Mouse (Mus musculus) heart, embryonic 14.5 days (tissue): ENCODE measurements around the gene Ciz1. TPM values are rescaled to one million over a fixed set of nuclear protein-coding genes. Genes with fewer than 3 reads are reported as not detected.

Experiments
- ATAC-seq: fragments of 200-750 bp; cut with Nextera tagmentation; 2 replicates; pipeline ENCODE4 v1.8.0; 2017; ENCODE audit warnings: low read depth, moderate TSS enrichment; ENCODE audit not compliant: insufficient number of reproducible peaks, insufficient read depth, low FRiP score
- H3K27ac ChIP-seq, 2 experiments: fragments of 200-500 bp in 1 of 2; fragments of 300-500 bp in 1 of 2; sonication (generic) in 1 of 2; replicated peaks in 1 of 2; 2 replicates each; pipeline ENCODE4 v1.5.1; 2012 to 2014; ENCODE audit warnings: low read depth in 2 of 2, low read length in 2 of 2, control low read depth in 1 of 2, mild to moderate bottlenecking in 1 of 2, mixed read lengths in 1 of 2; ENCODE audit not compliant: control insufficient read depth in 1 of 2, insufficient read depth in 1 of 2
- H3K27me3 ChIP-seq: fragments of 300-500 bp; sonication (generic); 2 replicates; pipeline ENCODE4 v1.6.1; 2014; ENCODE audit warnings: mild to moderate bottlenecking, low read length, control low read depth; ENCODE audit not compliant: control insufficient read depth, insufficient read depth
- H3K36me3 ChIP-seq: fragments of 300-500 bp; sonication (generic); 2 replicates; pipeline ENCODE4 v1.6.1; 2014; ENCODE audit warnings: mild to moderate bottlenecking, control low read depth, low read length, mixed read lengths; ENCODE audit not compliant: control insufficient read depth, insufficient read depth
- H3K4me1 ChIP-seq, 2 experiments: fragments of 200-500 bp in 1 of 2; fragments of 300-500 bp in 1 of 2; sonication (generic) in 1 of 2; 2 replicates each; pipeline ENCODE4 v1.6.1; 2012 to 2014; ENCODE audit warnings: low read length in 2 of 2, control low read depth in 1 of 2, mixed read lengths in 1 of 2; ENCODE audit not compliant: control insufficient read depth in 2 of 2, insufficient read depth in 2 of 2
- H3K4me2 ChIP-seq: fragments of 300-500 bp; sonication (generic); 2 replicates; pipeline ENCODE4 v1.6.1; 2014; ENCODE audit warnings: mild to moderate bottlenecking, low read length
- H3K4me3 ChIP-seq, 2 experiments: fragments of 200-500 bp in 1 of 2; fragments of 300-500 bp in 1 of 2; sonication (generic) in 1 of 2; 2 replicates each; pipeline ENCODE4 v1.5.1; 2012 to 2014; ENCODE audit warnings: low read length in 2 of 2, mild to moderate bottlenecking in 2 of 2, control low read depth in 1 of 2, low read depth in 1 of 2, moderate library complexity in 1 of 2; ENCODE audit not compliant: control insufficient read depth in 1 of 2, insufficient read depth in 1 of 2
- H3K9ac ChIP-seq: fragments of 300-500 bp; sonication (generic); 2 replicates; pipeline ENCODE4 v1.6.1; 2014; ENCODE audit warnings: mild to moderate bottlenecking, low read length
- H3K9me3 ChIP-seq: fragments of 300-500 bp; sonication (generic); 2 replicates; pipeline ENCODE4 v1.6.1; 2016; ENCODE audit warnings: low read length, control low read depth; ENCODE audit not compliant: control insufficient read depth
- WGBS: fragments of 180-500 bp; shearing (Covaris S2); extraction: QIAGEN DNeasy Blood & Tissue Kit; methylation state at CpG from one replicate; pipeline ENCODE4 v1.1.7; 2014; 5-methylcytosine and 5-hydroxymethylcytosine counted together
- polyA plus RNA-seq: library from polyadenylated mRNA; unstranded; fragments of >200 nt; fragmentation: Nextera tagmentation; extraction: Ambion mirVana; gene quantifications from 2 replicates; pipeline ENCODE4 v1.2.1, GENCODE M21; 2014

The Ciz1 gene
- polyA plus RNA-seq, 1 experiment from 2014 or later: 28.8 TPM

DNA sequence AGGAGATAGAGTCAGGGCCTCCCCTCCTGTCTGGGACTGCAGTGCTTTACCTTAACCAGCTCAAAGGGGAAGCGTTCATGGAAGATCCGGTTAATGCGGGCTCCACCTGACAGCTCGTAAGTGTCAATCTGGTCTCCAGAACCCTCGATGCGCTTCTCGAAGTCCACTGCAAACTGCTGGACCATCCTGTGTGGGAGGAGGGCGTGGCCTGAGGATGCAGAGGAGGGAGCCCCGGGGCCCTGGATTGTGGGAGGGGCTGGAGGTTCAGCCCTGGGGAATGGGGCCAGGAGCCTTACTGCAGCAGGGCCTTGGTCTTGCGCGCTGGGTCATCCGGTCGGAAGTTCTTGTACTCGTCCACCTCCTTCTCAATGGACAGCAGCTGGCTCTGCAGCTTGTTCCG lies 16.2 kb upstream of the Ciz1 start:
- Histone ChIP-seq H3K27me3 (peaks cover 28% of the 10 kb centered on the region), H3K36me3 (no peaks in the 10 kb centered on the region), H3K4me1 (no peaks in the 10 kb centered on the region), H3K27ac (no peak overlapping the region), H3K4me3 (no peak overlapping the region), H3K9ac (no peak overlapping the region), H3K4me2 (no peak overlapping the region), H3K9me3 (no peaks in the 10 kb centered on the region)
- ATAC-seq: no peak
- 40% methylated on average over 15 of the region's 15 CpGs for WGBS

DNA sequence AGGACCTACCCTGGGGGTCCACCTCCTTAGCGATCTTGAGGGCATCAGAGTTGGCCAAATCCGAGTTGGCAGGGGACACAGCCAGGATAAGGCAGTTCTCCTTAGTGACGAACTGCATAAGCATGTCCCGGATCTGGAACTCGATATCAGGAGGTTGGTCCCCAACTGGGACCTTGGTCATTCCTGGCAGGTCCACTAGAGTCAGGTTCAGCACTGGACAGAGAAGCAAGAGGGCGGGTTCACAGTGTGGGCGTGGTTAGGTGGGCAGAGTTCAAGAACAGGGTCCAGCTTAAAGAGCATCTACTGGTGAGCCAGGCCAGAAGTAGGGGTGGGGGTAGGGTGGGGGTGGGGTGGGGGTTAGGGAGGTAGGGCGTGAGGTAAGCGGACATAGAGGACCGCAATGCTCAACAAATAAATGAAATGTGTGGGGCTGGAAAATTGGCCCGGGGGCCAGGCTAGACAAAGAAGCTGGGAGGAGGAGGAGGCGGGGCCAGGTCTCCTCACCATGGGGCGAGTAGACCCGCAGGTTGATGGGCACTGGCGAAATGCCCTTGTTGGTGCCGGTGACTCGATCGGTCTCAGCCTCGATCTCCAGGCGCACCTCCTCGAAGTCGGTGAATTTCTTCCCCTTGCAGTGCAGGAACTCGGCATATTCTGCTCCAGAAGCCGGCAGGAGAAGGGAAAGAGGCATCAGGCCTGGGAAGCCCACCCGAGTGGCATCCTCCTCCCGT lies 12.1 kb upstream of the Ciz1 start:
- no peak overlapping the region for H3K27ac ChIP-seq
- no peaks in the 10 kb centered on the region for H3K4me1 ChIP-seq
- H3K9me3 ChIP-seq: no peaks in the 10 kb centered on the region
- ATAC-seq: no peak
- H3K4me2 ChIP-seq: no peak overlapping the region
- peaks cover 14% of the 10 kb centered on the region for H3K27me3 ChIP-seq
- H3K4me3 ChIP-seq: no peak overlapping the region
- H3K36me3 ChIP-seq: no peaks in the 10 kb centered on the region
- 31% methylated on average over 26 of the region's 26 CpGs for WGBS
- H3K9ac ChIP-seq: no peak overlapping the region

DNA sequence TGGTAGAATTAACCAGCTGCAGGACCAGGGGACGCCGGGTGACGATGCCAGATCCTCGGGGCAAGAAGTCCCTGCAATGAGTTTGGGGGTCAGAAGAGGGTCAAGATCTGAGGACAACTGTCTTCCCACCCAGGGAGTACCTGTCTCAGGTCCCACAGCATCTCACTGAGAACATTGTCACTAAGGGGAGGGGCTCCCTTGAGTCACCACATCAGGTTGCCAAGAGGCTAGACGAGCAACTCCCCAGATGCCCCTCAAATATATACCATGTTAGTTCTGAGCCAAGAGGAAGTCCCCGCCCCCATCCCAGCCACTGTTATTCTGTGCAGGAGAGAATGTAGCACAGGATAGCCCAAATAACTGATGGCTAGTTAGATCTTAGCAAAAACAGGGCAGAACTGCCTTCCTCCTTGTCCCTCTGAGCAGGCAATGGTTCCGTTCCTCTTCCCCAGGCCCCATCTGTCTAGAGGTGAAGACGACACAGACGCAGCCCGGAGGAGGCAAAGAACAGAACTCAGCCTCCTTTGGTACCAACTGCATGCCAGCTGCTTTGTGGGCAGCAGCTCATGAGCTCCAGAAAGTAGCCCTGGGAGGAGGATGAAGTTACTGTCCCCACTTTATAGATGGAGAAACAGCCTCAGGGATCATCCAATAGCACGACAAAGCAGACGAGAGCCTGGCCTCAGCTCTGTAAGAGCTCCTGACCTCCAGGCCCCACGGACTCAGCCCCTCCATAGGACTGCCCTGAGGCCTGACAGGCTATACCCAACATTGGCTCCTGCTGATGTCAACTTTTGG lies 11.1 kb upstream of the Ciz1 start:
- H3K4me1 ChIP-seq: no peaks in the 10 kb centered on the region
- H3K9ac ChIP-seq: no peak overlapping the region
- peaks cover 6% of the 10 kb centered on the region; the same call in 1 of the 2 replicates for H3K27me3 ChIP-seq
- H3K4me3 ChIP-seq: no peak overlapping the region
- H3K4me2 ChIP-seq: no peak overlapping the region
- H3K36me3 ChIP-seq: no peaks in the 10 kb centered on the region
- no peak overlapping the region for H3K27ac ChIP-seq
- ATAC-seq: no peak
- H3K9me3 ChIP-seq: no peaks in the 10 kb centered on the region
- 73% methylated on average over 13 of the region's 13 CpGs for WGBS

DNA sequence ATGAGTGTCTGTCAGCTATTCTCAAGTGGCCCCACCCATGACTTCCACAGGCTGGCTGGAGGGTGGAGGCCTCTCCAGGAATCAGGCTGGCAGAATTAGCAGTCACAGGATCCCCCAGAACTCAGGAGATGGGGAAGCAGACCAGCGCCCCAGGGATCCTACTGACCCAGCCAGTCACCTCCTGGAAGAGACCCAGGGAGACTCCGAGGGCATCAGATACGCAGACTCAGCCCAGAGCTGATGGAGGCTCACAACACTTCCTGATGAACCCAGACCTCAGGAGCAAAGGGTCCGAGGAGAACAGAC lies 10.5 kb upstream of the Ciz1 start:
- Histone ChIP-seq H3K4me1 (no peaks in the 10 kb centered on the region), H3K27me3 (peaks cover 6% of the 10 kb centered on the region; the same call in 1 of the 2 replicates), H3K4me2 (no peak overlapping the region), H3K9me3 (no peaks in the 10 kb centered on the region), H3K36me3 (no peaks in the 10 kb centered on the region), H3K4me3 (no peak overlapping the region), H3K9ac (no peak overlapping the region), H3K27ac (no peak overlapping the region)
- ATAC-seq: no peak
- 77% methylated on average over 4 of the region's 4 CpGs for WGBS

DNA sequence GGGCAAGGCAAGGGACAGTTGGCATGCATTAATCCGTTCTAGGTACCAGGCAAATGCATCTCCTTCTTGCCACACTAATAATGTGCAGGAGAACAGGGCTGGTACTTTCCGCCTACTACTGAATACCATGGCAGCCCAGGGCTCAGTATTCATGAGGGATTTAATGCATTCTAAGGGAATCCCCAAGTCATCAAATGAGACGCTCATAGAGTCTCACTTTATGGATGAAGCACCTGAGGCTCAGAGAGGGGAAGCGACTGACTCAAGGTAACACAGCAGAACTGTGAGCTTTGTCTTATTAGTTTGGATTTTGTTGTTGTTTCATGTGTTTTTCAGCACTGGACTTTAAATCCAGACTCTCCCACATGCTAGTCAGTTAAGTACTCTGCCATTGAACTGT lies 10.1 kb upstream of the Ciz1 start:
- WGBS: 87% methylated on average over 4 of the region's 4 CpGs

DNA sequence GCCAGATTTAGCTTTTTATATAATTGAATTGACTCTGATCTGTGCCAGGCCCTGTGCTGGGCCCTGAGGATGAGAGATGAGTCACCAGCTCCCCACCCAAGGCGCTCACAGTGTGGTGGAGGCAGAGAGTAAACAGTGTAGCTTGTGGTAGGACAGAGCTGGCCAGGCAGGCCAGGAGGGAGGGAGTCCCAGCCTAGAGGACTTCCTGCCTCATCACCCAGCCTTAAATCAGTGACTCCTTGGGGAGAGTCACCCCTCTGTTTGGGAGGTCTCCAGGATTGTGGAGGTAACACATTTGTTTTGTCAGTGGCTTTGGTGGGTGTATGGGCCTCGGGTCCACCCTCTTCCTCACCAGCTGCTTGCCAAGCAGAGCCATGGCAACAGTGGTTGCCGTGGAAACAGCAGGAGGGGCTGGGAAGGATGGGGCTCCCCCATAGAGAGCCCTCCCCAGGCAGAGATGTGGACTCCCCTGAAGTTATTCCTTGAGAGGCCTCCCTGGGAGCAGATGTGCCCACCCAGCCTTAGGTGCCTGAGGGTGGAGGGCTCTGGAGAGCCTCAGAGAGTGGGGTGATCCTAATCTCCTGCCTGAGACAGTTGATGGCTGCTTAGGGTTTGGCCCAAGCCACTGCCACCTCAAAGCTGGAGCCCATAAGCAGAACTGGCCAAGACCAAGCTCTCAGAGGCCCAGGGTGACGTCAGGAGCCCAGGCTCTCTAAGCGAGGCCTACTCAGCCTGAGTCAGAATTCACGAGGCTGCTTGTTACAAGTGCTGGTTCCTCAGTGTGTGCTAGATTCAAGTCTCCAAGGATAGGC lies 9.4 kb upstream of the Ciz1 start:
- Histone ChIP-seq H3K27me3 (peaks cover 5% of the 10 kb centered on the region), H3K36me3 (no peaks in the 10 kb centered on the region), H3K27ac (no peak overlapping the region), H3K4me1 (no peaks in the 10 kb centered on the region), H3K4me3 (no peak overlapping the region), H3K9me3 (no peaks in the 10 kb centered on the region), H3K4me2 (no peak overlapping the region), H3K9ac (no peak overlapping the region)
- ATAC-seq: no peak
- 76% methylated on average over 6 of the region's 6 CpGs for WGBS

More for the DNA sequence above, 10.1 kb upstream of the Ciz1 start:
- no peaks in the 10 kb centered on the region for H3K4me1 ChIP-seq
- no peak for ATAC-seq
- H3K4me3 ChIP-seq: no peak overlapping the region
- no peak overlapping the region for H3K9ac ChIP-seq
- H3K9me3 ChIP-seq: no peaks in the 10 kb centered on the region
- H3K36me3 ChIP-seq: no peaks in the 10 kb centered on the region
- H3K27me3 ChIP-seq: peaks cover 6% of the 10 kb centered on the region; the same call in 1 of the 2 replicates
- no peak overlapping the region for H3K4me2 ChIP-seq
- H3K27ac ChIP-seq: no peak overlapping the region

DNA sequence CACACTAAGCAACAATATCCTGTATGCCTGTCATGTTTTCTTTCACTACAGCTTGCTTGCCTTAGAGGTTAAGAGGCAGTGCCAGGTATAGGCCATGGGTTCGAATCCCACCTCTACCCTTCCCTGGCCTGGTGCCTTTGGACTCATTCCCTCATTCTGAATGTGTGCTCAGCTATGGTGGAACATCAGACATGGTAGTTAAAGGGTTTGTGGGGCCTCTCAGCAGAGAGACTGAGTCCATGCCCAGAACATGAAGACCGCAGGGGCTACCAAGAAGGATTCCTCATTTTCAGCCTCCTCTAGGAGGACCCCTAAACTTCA lies 8.8 kb upstream of the Ciz1 start:
- Histone ChIP-seq H3K9me3 (no peaks in the 10 kb centered on the region), H3K4me2 (no peak overlapping the region), H3K27me3 (peaks cover 10% of the 10 kb centered on the region), H3K4me1 (no peaks in the 10 kb centered on the region), H3K36me3 (no peaks in the 10 kb centered on the region), H3K9ac (no peak overlapping the region), H3K4me3 (no peak overlapping the region), H3K27ac (no peak overlapping the region)
- WGBS: 91% methylated on average over 2 of the region's 2 CpGs
- ATAC-seq: no peak
